In genomic region chr17:83224451-83224971, GRCm38 (mm10) we compare ENCODE assay signal across 7 mouse cellular contexts. TPM values are rescaled to one million over a fixed set of nuclear protein-coding genes. Genes with fewer than 3 reads are reported as not detected.
DNase-seq lines count a peak whose midpoint lies in the region; ATAC-seq lines count a peak whose summit lies in the region.

No protein-coding gene starts in this region.

- H3K36me3 ChIP-seq in liver, embryonic 12.5 days, result peaks cover 42% of the 10 kb centered on the region
- peaks cover 22% of the 10 kb centered on the region for H3K36me3 ChIP-seq in liver, embryonic 11.5 days (ENCODE audit: control insufficient read depth, insufficient read depth, low read length)
- peaks cover 65% of the 10 kb centered on the region for H3K36me3 ChIP-seq in hindbrain, embryonic 10.5 days
- peaks cover 35% of the 10 kb centered on the region for H3K36me3 ChIP-seq in stomach, embryonic 15.5 days

- no peaks in the 10 kb centered on the region for H3K9me3 ChIP-seq in liver, embryonic 12.5 days (replicated peaks)
- H3K9me3 ChIP-seq in liver, embryonic 11.5 days (ENCODE audit: control insufficient read depth, low read length), result no peaks in the 10 kb centered on the region
- no peaks in the 10 kb centered on the region for H3K9me3 ChIP-seq in hindbrain, embryonic 10.5 days
- no peaks in the 10 kb centered on the region for H3K9me3 ChIP-seq in stomach, embryonic 15.5 days

- no peak for DNase-seq in liver, embryonic 11.5 days (ENCODE audit: low spot score)
- no peak for DNase-seq in hindbrain, embryonic 10.5 days (ENCODE audit: low spot score)
- DNase-seq in kidney, postnatal 36 days, result peak; percentile 57 to 71
- DNase-seq in lung, postnatal 4 days, result no peak

- ATAC-seq in liver, embryonic 12.5 days, result 0 out of 2 replicates have a peak, but pooled peaks have one; percentile 16
- ATAC-seq in liver, embryonic 11.5 days (replicated peaks; ENCODE audit: low FRiP score), result no peak; the same call in 1 of the 2 replicates
- ATAC-seq in stomach, embryonic 15.5 days (ENCODE audit: insufficient read depth, low FRiP score, low read depth), result no peak
- no peak for ATAC-seq in megakaryocyte, adult 5-6 weeks (ENCODE audit: poor library complexity, severe bottlenecking)

- H3K4me2 ChIP-seq in liver, embryonic 12.5 days, result no peak overlapping the region
- H3K4me2 ChIP-seq in liver, embryonic 11.5 days, result no peak overlapping the region
- no peak overlapping the region for H3K4me2 ChIP-seq in stomach, embryonic 15.5 days

- 71% methylated on average over 13 of the region's 13 CpGs for WGBS in liver, embryonic 12.5 days (ENCODE audit: insufficient replicate concordance)
- 76% methylated on average over 13 of the region's 13 CpGs for WGBS in liver, embryonic 11.5 days
- WGBS in hindbrain, embryonic 10.5 days, result 56% methylated on average over 13 of the region's 13 CpGs
- WGBS in stomach, embryonic 15.5 days, result 70% methylated on average over 13 of the region's 13 CpGs

- no peak overlapping the region for H3K9ac ChIP-seq in liver, embryonic 12.5 days
- no peak overlapping the region for H3K9ac ChIP-seq in liver, embryonic 11.5 days (ENCODE audit: low read depth, low read length)
- no peak overlapping the region for H3K9ac ChIP-seq in stomach, embryonic 15.5 days

- H3K4me3 ChIP-seq in liver, embryonic 12.5 days, result no peak overlapping the region
- H3K4me3 ChIP-seq in liver, embryonic 11.5 days (ENCODE audit: low read depth, low read length), result no peak overlapping the region
- H3K4me3 ChIP-seq in hindbrain, embryonic 10.5 days, result 0 out of 2 replicates have a peak overlapping the region, but pooled peaks have one; percentile 5
- H3K4me3 ChIP-seq in stomach, embryonic 15.5 days (replicated peaks), result no peak overlapping the region

- no peaks in the 10 kb centered on the region for H3K27me3 ChIP-seq in liver, embryonic 12.5 days (replicated peaks)
- H3K27me3 ChIP-seq in liver, embryonic 11.5 days (replicated peaks; ENCODE audit: control insufficient read depth, insufficient read depth, low read length), result no peaks in the 10 kb centered on the region
- H3K27me3 ChIP-seq in hindbrain, embryonic 10.5 days (ENCODE audit: insufficient read depth, poor library complexity, severe bottlenecking), result peaks cover 63% of the 10 kb centered on the region
- no peaks in the 10 kb centered on the region for H3K27me3 ChIP-seq in stomach, embryonic 15.5 days (replicated peaks)

- H3K4me1 ChIP-seq in liver, embryonic 12.5 days, result peaks cover 25% of the 10 kb centered on the region
- H3K4me1 ChIP-seq in liver, embryonic 11.5 days (replicated peaks; ENCODE audit: control insufficient read depth, insufficient read depth, low read length), result peaks cover 14% of the 10 kb centered on the region
- H3K4me1 ChIP-seq in hindbrain, embryonic 10.5 days (replicated peaks), result peaks cover 64% of the 10 kb centered on the region
- peaks cover 35% of the 10 kb centered on the region for H3K4me1 ChIP-seq in stomach, embryonic 15.5 days

- no peak overlapping the region for H3K27ac ChIP-seq in liver, embryonic 12.5 days
- H3K27ac ChIP-seq in liver, embryonic 11.5 days (ENCODE audit: low read depth, low read length), result no peak overlapping the region
- H3K27ac ChIP-seq in hindbrain, embryonic 10.5 days, result peak overlapping the region; percentile 71
- peak overlapping the region; percentile 26; the same call in 1 of the 2 replicates for H3K27ac ChIP-seq in stomach, embryonic 15.5 days

RNA-seq across cellular contexts. Expression of gene Pkdcc, which starts 9.4 kb away (rescaled TPM):
- polyA plus RNA-seq in liver, embryonic 12.5 days (2016; fragmentation: Nextera tagmentation; extraction: Ambion mirVana), result 7.5 and 7.7 TPM in 2 replicates
- polyA plus RNA-seq in liver, embryonic 11.5 days (2014; fragmentation: Nextera tagmentation; extraction: Ambion mirVana), result 14.3 and 19.4 TPM in 2 replicates
- 9.1 and 11.4 TPM in 2 replicates for polyA plus RNA-seq in hindbrain, embryonic 10.5 days (2016; fragmentation: Nextera tagmentation; extraction: Ambion mirVana)
- polyA plus RNA-seq in stomach, embryonic 15.5 days (2015; fragmentation: Nextera tagmentation; extraction: Ambion mirVana), result 24.6 and 29.7 TPM in 2 replicates
- total RNA-seq in megakaryocyte, adult 5-6 weeks (2015), result 2.3 and 4.8 TPM in 2 replicates
- total RNA-seq in megakaryocyte, adult 5-6 weeks (2017), result 6.1 and 8.9 TPM in 2 replicates

Comparison
In these comparisons a context has a peak if more than half of its experiments do, and no peak if none do; other contexts are left out.
1. H3K27ac ChIP-seq: peak in hindbrain, embryonic 10.5 days (single experiment) and stomach, embryonic 15.5 days (single experiment); none in liver, embryonic 12.5 days (single experiment) and liver, embryonic 11.5 days (single experiment).
2. DNase-seq: peak in kidney, postnatal 36 days (2 of 2); none in liver, embryonic 11.5 days (single experiment), hindbrain, embryonic 10.5 days (single experiment) and lung, postnatal 4 days (0 of 2).